Mouse (Mus musculus) ovary, postnatal 10 days (tissue): ENCODE data around the gene Mrpl53.
"Not testable (repeated sequence)": the region's sequence is repeated elsewhere in the genome, so short reads cannot be mapped to it uniquely, and the experiment has no call there.

Source experiments
- DNase-seq: peaks from one replicate; pipeline ENCODE4 v3.0.0; 2022; ENCODE audit warnings: low spot score

The Mrpl53 gene

DNA sequence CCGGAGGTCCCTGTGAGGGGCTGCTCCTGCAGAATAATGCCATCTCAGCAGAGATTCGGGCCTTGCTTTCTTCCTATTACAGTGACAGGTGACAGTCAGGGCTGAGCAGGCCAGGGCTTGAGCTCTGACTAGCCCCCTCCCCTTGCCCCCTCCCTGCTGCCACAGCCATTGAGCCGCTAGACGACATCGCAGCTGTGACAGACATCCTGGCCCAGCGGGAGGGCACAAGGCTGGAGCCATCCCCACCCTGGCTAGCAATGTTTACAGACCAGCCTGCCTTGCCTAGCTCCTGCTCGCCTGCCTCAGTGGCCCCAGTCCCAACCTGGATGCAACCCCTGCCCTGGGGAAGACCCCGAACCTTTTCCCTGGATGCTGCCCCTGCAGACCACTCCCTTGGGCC is 42.9 kb downstream of the Mrpl53 start:
- no peak for DNase-seq

DNA sequence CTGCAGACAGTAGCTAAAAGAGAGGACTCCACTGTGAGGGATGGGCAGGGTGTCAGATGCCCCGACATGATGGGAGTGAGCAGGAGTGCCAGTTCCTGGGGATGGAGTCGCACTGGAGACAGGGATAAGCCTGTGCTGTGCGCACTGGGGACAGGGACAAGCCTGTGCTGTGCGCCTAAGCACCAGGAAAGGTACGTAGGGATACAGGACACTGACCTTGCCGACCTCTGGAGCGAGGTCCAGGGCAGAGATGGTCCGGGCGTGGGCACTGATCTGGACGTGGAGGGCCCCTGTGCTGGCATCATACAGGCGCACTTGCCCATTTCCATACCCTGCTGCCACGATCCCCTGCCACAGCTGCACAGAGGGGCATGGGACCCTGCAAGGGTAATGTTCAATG is 44.2 kb downstream of the Mrpl53 start:
- no peak for DNase-seq

DNA sequence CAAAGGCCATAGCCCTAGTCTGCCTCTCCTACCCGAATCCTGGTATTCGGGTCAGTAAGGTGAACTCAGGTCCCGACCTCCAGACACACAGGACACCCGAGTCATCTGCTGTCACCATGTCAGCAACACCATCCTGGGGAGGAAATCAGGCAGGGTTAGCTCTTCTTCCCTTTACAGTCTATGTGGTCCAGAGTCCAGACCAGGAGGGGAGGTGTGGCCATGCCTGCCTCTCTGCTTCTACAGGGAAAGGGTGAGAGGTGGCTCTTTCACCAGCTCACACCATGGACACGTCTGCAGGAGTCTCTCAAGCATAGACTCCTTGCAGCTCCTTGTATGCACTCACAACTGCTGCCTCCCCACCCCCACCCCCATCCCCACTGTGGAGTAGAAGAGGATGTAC is 44.6 kb downstream of the Mrpl53 start:
- no peak for DNase-seq

DNA sequence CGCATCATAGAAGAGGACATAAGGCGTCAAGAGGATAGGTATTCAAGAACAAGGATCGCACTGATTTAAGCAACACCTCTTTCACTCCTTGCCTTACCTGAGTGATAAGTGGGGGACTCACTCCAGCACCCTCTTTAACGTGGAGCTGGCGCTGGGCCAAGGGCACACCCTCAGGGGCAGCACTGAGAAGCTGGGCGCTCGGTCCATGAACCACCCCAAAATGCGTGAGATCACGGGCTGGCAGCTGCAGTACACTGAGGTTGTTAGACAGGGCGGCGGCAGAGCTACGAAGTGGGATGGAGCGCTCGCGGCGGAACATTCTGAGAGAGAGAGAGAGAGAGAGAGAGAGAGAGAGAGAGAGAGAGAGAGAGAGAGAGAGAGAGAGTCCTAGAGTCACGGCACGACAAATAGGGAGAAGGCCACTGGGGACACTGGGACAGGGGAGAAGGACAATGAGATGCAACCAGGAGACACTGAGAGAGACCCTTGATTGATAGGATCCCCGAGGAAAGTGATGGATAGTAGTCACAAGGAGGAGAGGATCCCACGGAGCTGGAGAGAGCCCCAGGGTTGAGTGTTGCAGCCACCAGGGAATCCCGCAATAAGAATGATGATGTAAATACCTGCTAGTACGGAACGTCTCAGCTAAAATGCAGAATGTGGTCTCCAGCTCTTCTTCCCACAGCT is 46.9 kb downstream of the Mrpl53 start:
- DNase-seq = no peak

DNA sequence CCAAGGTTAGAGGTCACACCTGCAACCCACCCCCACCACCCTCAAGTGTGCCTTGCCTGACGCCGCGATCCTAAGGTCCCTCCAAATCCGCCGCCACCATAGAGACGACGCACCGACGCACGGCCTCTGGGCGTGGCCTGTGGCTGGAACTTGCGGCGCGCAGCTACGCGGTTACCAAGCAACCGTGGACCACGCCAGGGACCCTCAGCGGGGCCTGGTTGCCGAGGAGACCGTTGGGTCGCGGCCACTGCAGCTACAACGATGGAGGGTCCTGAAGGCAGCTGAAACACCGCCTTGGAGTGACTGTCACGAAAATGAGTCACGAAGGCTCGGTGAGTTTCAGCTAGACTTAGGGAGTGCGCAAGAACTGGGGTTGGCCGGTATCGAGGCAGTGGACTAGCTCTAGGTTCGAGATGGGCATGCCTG is 47.4 kb downstream of the Mrpl53 start, which contains the start of the genes Wdr54 and 1700003E16Rik:
Gene Wdr54 (minus strand): TSS at position 139 of the 426 bp plus-strand sequence.
Gene 1700003E16Rik (plus strand): TSS at position 146 of the 426 bp plus-strand sequence.
- no peak for DNase-seq

DNA sequence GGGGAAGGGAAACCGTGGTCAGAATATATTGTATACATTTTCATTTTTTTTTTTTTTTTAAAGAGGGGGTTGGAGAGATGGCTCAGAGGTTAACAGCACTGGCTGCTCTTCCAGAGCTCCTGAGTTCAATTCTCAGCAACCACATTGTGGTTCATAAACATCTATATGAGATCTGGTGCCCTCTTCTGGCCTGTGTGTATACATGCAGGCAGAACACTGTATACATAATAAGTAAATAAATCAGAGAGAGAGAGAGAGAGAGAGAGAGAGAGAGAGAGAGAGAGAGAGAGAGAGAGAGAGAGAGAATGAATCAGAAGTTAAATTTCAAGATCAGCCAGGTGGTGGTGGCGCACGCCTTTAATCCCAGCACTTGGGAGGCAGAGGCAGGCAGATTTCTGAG is 50.6 kb downstream of the Mrpl53 start:
- DNase-seq = not testable (repeated sequence)
